Mouse (Mus musculus): Measurements from ENCODE around the gene I0C0044D17Rik.
"Not testable (repeated sequence)": the region's sequence is repeated elsewhere in the genome, so short reads cannot be mapped to it uniquely, and the experiment has no call there.

The I0C0044D17Rik gene

GRCm38 (mm10) chr4:98823740-98824139, at the start of gene I0C0044D17Rik:
TSS of gene I0C0044D17Rik (minus strand) at chr4:98823840.
- not testable (repeated sequence) for DNase-seq (ENCODE audit: extremely low read depth, low read depth, low spot score)

- no peak for DNase-seq (ENCODE audit: extremely low read depth, low read depth, low spot score)
Observed at GRCm38 (mm10) chr4:98865386-98866237, 42.0 kb upstream of the I0C0044D17Rik start.

GRCm38 (mm10) chr4:98864546-98864945, 40.9 kb upstream of the I0C0044D17Rik start:
- no peak for DNase-seq (ENCODE audit: extremely low read depth, low read depth, low spot score)

- no peak for DNase-seq (ENCODE audit: extremely low read depth, low read depth, low spot score)
Observed at GRCm38 (mm10) chr4:98864094-98864493, 40.5 kb upstream of the I0C0044D17Rik start.

GRCm38 (mm10) chr4:98863451-98863850, 39.8 kb upstream of the I0C0044D17Rik start:
- DNase-seq (ENCODE audit: extremely low read depth, low read depth, low spot score) = no peak

- no peak for DNase-seq (ENCODE audit: extremely low read depth, low read depth, low spot score)
Observed at GRCm38 (mm10) chr4:98858151-98858855, 34.7 kb upstream of the I0C0044D17Rik start.

- DNase-seq (ENCODE audit: extremely low read depth, low read depth, low spot score) = no peak
Observed at GRCm38 (mm10) chr4:98857037-98857648, 33.5 kb upstream of the I0C0044D17Rik start.

- no peak for DNase-seq (ENCODE audit: extremely low read depth, low read depth, low spot score)
Observed at GRCm38 (mm10) chr4:98853926-98854325, 30.3 kb upstream of the I0C0044D17Rik start.

GRCm38 (mm10) chr4:98850485-98850884, 26.8 kb upstream of the I0C0044D17Rik start:
- DNase-seq (ENCODE audit: extremely low read depth, low read depth, low spot score) = not testable (repeated sequence)

- DNase-seq (ENCODE audit: extremely low read depth, low read depth, low spot score) = no peak
Observed at GRCm38 (mm10) chr4:98847120-98847885, 23.7 kb upstream of the I0C0044D17Rik start.

GRCm38 (mm10) chr4:98846396-98846795, 22.8 kb upstream of the I0C0044D17Rik start:
- DNase-seq (ENCODE audit: extremely low read depth, low read depth, low spot score) = no peak

- DNase-seq (ENCODE audit: extremely low read depth, low read depth, low spot score) = no peak
Observed at GRCm38 (mm10) chr4:98845687-98846125, 22.1 kb upstream of the I0C0044D17Rik start.

- no peak for DNase-seq (ENCODE audit: extremely low read depth, low read depth, low spot score)
Observed at GRCm38 (mm10) chr4:98845201-98845600, 21.6 kb upstream of the I0C0044D17Rik start.

- DNase-seq (ENCODE audit: extremely low read depth, low read depth, low spot score) = no peak
Observed at GRCm38 (mm10) chr4:98843906-98844597, 20.4 kb upstream of the I0C0044D17Rik start.

GRCm38 (mm10) chr4:98841251-98841650, 17.6 kb upstream of the I0C0044D17Rik start:
- DNase-seq (ENCODE audit: extremely low read depth, low read depth, low spot score) = not testable (repeated sequence)

- no peak for DNase-seq (ENCODE audit: extremely low read depth, low read depth, low spot score)
Observed at GRCm38 (mm10) chr4:98840526-98840925, 16.9 kb upstream of the I0C0044D17Rik start.

GRCm38 (mm10) chr4:98838913-98839312, 15.3 kb upstream of the I0C0044D17Rik start:
- no peak for DNase-seq (ENCODE audit: extremely low read depth, low read depth, low spot score)

- peak; percentile 56 for DNase-seq (ENCODE audit: extremely low read depth, low read depth, low spot score)
Observed at GRCm38 (mm10) chr4:98837715-98838505, 14.3 kb upstream of the I0C0044D17Rik start.

GRCm38 (mm10) chr4:98836519-98836918, 12.9 kb upstream of the I0C0044D17Rik start:
- DNase-seq (ENCODE audit: extremely low read depth, low read depth, low spot score) = no peak

Measured in fat pad, adult 2 months (tissue).